Mouse (Mus musculus): ENCODE measurements around the gene Tas1r2. TPM values are rescaled to one million over a fixed set of nuclear protein-coding genes. Genes with fewer than 3 reads are reported as not detected.

Gene Tas1r2
- polyA plus RNA-seq, 1 experiment: not detected

DNA sequence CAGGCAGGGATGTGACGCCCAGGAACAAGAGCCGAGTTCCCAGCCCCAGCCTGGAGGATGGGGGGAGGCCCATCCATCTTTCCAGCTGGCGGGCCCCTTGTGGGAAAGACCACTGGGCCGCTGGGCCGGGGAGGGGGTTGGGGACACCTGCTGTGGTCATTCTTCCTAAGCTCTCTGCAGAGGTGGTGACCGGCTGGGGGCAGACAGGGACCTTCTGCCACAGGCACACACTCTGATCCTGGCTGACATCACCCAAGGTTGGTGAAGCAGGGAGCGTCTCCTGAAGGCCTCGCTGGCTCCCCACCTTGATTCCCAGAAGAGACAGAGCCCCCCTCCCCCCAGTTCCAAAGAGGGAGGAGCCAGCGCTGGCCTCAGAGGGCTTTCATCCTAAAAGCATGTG lies 44.4 kb downstream of the Tas1r2 start:
- Histone ChIP-seq H3K4me1 (ENCODE audit: control insufficient read depth, insufficient read depth, low read length) (no peaks in the 10 kb centered on the region), H3K4me3 (ENCODE audit: insufficient read depth, low read length) (no peak overlapping the region), H3K27ac (ENCODE audit: insufficient read depth, low read depth, low read length) (no peak overlapping the region)
- TF ChIP-seq POLR2A (IDR thresholded peaks at IDR 0.05; ENCODE audit: borderline replicate concordance, low read depth, low read length) (no peak), CTCF (IDR thresholded peaks at IDR 0.05; ENCODE audit: low read depth, low read length) (no peak)

DNA sequence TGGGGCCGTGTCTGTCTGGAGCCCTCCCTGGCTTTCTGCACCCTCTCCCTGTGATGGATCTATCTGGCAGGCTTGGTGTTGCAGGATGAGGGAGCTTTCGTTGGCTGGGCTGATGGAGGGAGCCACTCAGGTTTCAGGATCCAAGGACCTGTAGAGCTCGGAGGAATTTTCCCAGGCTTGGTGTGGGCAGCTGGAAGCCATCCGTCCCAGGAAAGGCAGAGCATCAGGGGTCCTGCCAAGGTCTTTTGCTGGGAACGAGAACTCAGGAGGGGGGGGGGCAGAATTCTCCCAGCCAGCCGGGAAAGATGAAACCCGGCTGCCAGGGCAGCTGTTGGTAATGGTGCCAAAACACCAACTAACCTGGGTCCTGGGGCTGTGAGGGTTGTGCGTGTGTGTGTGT lies 45.3 kb downstream of the Tas1r2 start:
- Histone ChIP-seq H3K27ac (ENCODE audit: insufficient read depth, low read depth, low read length) (no peak overlapping the region), H3K4me3 (ENCODE audit: insufficient read depth, low read length) (no peak overlapping the region)
- TF ChIP-seq CTCF (IDR thresholded peaks at IDR 0.05; ENCODE audit: low read depth, low read length) (no peak), POLR2A (IDR thresholded peaks at IDR 0.05; ENCODE audit: borderline replicate concordance, low read depth, low read length) (no peak)

DNA sequence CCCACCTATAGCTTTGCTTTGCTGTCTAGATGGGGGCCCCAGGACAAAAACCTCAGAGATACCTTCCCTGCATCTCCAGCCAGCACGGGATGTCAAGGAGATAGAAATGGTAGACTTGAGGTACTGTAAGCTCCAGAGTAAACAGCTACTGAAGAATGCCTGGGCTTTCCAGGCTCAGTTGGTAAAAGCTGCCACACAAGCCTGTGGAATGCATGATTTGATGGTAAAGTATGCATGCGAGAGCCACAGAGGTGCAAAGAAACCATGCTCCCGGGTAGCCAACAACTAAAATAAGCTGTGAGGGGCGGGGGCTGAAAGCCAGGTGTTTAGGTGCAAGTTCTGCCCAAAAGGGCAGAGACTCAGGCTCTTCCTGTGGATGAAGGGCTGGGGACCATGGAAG lies 49.6 kb downstream of the Tas1r2 start:
- TF ChIP-seq CTCF (IDR thresholded peaks at IDR 0.05; ENCODE audit: low read depth, low read length) (no peak), POLR2A (IDR thresholded peaks at IDR 0.05; ENCODE audit: borderline replicate concordance, low read depth, low read length) (no peak)
- no peak overlapping the region for H3K4me3 ChIP-seq (ENCODE audit: insufficient read depth, low read length)
- no peak overlapping the region for H3K27ac ChIP-seq (ENCODE audit: insufficient read depth, low read depth, low read length)
- H3K4me1 ChIP-seq (ENCODE audit: control insufficient read depth, insufficient read depth, low read length): no peaks in the 10 kb centered on the region

More for the DNA sequence above, 45.3 kb downstream of the Tas1r2 start:
- H3K4me1 ChIP-seq (ENCODE audit: control insufficient read depth, insufficient read depth, low read length): no peaks in the 10 kb centered on the region

DNA sequence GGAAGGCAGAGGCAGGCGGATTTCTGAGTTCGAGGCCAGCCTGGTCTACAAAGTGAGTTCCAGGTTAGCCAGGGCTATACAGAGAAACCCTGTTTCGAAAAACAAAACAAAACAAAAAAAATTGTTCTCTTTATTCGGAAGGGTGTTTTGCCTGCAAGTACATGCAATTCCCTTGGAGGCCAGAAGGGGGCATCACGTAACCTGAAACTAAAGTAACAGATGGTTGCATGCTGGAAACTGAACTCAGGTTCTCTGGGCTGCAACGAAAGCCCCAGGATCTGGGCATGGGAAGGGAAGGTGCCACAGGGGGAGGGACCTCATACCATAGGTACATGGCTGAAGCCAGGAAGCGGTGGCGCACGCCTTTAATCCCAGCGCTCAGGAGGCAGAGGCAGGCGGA lies 50.1 kb downstream of the Tas1r2 start:
- H3K4me3 ChIP-seq (ENCODE audit: insufficient read depth, low read length): no peak overlapping the region
- H3K27ac ChIP-seq (ENCODE audit: insufficient read depth, low read depth, low read length): no peak overlapping the region
- no peaks in the 10 kb centered on the region for H3K4me1 ChIP-seq (ENCODE audit: control insufficient read depth, insufficient read depth, low read length)
- TF ChIP-seq CTCF (IDR thresholded peaks at IDR 0.05; ENCODE audit: low read depth, low read length) (no peak), POLR2A (IDR thresholded peaks at IDR 0.05; ENCODE audit: borderline replicate concordance, low read depth, low read length) (no peak)

DNA sequence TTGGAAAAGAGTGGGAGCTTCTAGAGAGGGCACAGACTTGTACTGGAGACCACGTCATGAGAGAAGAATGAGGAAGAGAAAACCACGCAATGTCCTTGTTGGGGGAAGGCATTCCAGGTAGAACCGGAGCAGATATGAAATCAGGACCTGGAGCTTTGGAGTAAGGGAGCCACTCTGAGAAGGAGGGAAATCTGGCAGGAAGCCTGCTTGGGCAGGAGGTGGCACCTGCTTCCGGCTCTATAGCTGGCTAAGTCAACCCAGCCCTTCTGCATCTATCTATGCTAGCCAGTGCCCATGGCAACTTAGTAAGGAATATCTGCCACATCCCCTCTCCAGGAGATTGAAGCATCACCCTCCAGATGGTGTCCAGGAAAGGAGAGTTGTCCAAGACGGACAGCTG lies 52.6 kb downstream of the Tas1r2 start:
- H3K27ac ChIP-seq (ENCODE audit: insufficient read depth, low read depth, low read length): no peak overlapping the region
- H3K4me3 ChIP-seq (ENCODE audit: insufficient read depth, low read length): no peak overlapping the region
- H3K4me1 ChIP-seq (ENCODE audit: control insufficient read depth, insufficient read depth, low read length): no peaks in the 10 kb centered on the region
- TF ChIP-seq POLR2A (IDR thresholded peaks at IDR 0.05; ENCODE audit: borderline replicate concordance, low read depth, low read length) (no peak), CTCF (IDR thresholded peaks at IDR 0.05; ENCODE audit: low read depth, low read length) (no peak)

DNA sequence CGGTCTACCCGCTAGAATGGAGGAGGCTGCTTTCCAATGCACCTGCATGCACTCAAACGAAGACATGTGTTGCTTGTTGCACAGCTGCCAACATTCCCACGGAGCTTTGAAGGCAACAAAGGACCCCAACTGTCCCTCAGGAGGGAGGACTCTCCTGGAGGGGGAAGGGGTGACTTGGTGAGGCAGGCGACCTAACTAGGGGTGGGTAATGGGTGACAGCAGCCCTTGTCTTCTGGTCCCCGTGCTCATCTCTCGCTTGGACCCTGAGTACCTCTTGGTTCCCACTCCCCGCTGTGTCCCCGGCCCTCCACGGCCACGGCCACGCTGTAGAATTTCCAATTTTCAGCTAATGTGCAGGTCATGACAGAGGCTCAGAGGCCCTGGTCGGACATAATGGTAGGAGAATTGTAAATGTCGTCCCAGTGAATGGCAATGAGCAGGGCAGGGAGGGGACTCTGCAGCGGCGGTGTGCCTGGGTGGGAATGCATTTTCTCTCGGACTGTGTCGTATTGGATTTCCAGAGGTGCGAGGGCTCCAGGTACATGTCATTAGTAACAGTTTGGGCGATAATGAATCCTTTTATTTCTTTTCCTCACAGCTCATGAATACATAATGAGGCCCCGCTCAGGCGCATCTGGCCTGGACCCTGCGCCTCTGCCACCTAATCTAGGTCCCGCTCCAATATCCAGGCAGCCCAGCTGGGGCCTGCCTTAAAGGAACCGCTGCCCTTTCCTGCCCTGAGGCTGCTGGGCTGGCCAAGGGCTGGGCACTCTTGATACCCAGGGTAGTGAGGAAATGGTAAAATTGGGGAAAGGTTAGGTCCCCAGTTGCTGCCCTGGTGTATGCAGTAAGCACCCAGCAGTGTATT lies 57.4 kb downstream of the Tas1r2 start:
- TF ChIP-seq POLR2A (IDR thresholded peaks at IDR 0.05; ENCODE audit: borderline replicate concordance, low read depth, low read length): no peak
- no peak for TF ChIP-seq CTCF (IDR thresholded peaks at IDR 0.05; ENCODE audit: low read depth, low read length)
- Histone ChIP-seq H3K27ac (ENCODE audit: insufficient read depth, low read depth, low read length) (no peak overlapping the region), H3K4me1 (ENCODE audit: control insufficient read depth, insufficient read depth, low read length) (no peaks in the 10 kb centered on the region), H3K4me3 (ENCODE audit: insufficient read depth, low read length) (no peak overlapping the region)

DNA sequence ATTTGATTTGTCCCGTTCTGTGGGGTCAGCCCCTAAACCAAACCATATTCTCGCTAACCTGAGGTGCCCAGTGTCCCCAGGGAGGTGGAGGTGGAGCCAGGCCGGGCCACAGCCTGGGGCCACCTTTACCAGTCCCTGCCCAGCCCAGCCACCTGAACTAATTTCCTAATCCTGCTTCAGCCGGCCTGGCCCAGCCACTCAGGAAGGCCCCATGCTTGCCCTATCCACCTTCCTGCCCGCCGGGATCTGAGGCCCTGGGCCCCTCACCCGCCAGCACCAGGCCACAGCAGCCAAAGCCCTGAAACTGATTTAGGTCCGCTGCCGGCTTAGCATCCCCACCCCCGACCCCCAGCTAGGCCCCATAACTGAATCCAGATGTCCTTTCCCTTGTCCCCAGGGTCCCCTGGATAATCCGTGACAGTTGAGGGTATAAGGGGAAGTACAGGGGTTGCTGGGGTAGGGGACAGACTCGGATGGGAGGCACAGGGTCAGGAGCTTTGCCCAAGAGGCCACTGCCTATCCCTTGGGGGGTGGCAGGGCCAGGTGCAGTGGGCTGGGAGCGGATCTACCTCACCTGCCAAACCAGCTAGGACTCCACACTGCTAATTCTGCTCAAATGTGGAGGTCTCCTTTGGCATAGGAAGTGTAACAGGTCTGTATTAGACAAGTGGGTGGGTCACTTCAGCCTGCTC lies 62.0 kb downstream of the Tas1r2 start:
- Histone ChIP-seq H3K4me3 (ENCODE audit: insufficient read depth, low read length) (no peak overlapping the region), H3K4me1 (ENCODE audit: control insufficient read depth, insufficient read depth, low read length) (no peaks in the 10 kb centered on the region), H3K27ac (ENCODE audit: insufficient read depth, low read depth, low read length) (no peak overlapping the region)
- TF ChIP-seq POLR2A (IDR thresholded peaks at IDR 0.05; ENCODE audit: borderline replicate concordance, low read depth, low read length) (no peak), CTCF (IDR thresholded peaks at IDR 0.05; ENCODE audit: low read depth, low read length) (no peak)

DNA sequence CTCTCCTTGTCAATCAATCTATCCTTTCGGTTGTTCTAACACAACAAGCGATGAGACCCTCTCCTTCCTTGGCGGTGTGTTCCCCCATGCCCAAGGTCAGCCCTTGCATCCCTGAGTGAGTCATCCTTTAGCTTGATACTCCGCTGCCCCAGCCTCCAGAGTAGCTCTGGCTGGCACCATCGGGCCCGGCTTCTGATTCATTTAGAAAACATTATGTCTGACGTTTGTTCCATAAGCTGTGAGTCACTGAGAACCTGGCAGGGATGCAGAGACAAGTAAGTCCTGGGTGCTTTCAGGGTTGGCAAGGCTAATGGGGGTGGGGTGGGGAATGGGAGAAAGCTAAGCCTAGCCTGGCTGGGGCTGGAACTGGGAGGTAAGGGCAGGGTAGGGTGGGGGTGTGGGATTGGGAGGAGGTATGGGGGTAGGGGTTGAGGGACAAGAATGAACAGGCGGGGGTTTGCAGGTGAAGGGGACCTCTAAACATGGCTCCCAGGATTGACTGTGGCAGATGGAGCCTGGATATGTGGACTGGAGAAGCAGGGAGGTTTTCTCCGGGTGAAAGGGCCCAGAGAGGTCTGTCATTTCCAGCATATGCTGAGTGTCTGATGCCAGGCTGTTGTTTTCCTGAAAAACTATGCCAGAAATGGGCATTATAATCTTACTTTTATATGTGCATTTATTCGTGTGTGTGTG lies 63.3 kb downstream of the Tas1r2 start:
- TF ChIP-seq CTCF (IDR thresholded peaks at IDR 0.05; ENCODE audit: low read depth, low read length) (no peak), POLR2A (IDR thresholded peaks at IDR 0.05; ENCODE audit: borderline replicate concordance, low read depth, low read length) (no peak)
- H3K4me1 ChIP-seq (ENCODE audit: control insufficient read depth, insufficient read depth, low read length): no peaks in the 10 kb centered on the region
- H3K27ac ChIP-seq (ENCODE audit: insufficient read depth, low read depth, low read length): no peak overlapping the region
- H3K4me3 ChIP-seq (ENCODE audit: insufficient read depth, low read length): no peak overlapping the region

DNA sequence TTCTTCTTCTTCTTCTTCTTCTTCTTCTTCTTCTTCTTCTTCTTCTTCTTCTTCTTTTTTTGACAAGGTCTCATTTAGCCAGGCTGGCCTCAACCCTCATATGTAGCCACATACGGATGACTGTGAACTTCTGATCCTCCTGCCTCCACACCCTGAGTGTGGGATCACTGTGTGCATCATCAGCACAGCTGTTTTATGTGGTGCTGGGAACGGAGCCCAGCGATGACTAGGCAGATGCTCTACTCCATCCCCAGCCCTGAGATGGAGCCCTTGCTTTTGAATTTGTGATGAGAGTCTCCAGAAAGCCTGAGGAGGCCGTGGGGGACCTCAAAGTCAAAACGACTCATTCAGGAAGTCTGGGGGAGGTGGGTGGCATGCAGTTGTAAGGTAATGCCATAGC lies 65.6 kb downstream of the Tas1r2 start:
- Histone ChIP-seq H3K4me3 (ENCODE audit: insufficient read depth, low read length) (no peak overlapping the region), H3K4me1 (ENCODE audit: control insufficient read depth, insufficient read depth, low read length) (no peaks in the 10 kb centered on the region), H3K27ac (ENCODE audit: insufficient read depth, low read depth, low read length) (no peak overlapping the region)
- TF ChIP-seq POLR2A (IDR thresholded peaks at IDR 0.05; ENCODE audit: borderline replicate concordance, low read depth, low read length) (no peak), CTCF (IDR thresholded peaks at IDR 0.05; ENCODE audit: low read depth, low read length) (no peak)

Other genes with a start within 250 kb of the Tas1r2 start
- 9.5 and 10.7 TPM in 2 replicates for gene Iffo2, start 123.0 kb upstream of the Tas1r2 start, polyA plus RNA-seq (2012; ENCODE audit: insufficient read depth, insufficient read length, missing spikeins)
- gene Gm21969, start 50.4 kb upstream of the Tas1r2 start, polyA plus RNA-seq (2012; ENCODE audit: insufficient read depth, insufficient read length, missing spikeins): not detected in 2 replicates
- 13.3 and 13.8 TPM in 2 replicates for gene Aldh4a1, start 30.7 kb upstream of the Tas1r2 start, polyA plus RNA-seq (2012; ENCODE audit: insufficient read depth, insufficient read length, missing spikeins)
- gene Pax7, start 180.0 kb downstream of the Tas1r2 start, polyA plus RNA-seq (2012; ENCODE audit: insufficient read depth, insufficient read length, missing spikeins): not detected in 2 replicates

Data from bone marrow macrophage, adult 2 months (primary cell).